15 mouse cellular contexts compared by ENCODE assay signal in genomic region chr4:66405086-66405485, GRCm38 (mm10). TPM values are rescaled to one million over a fixed set of nuclear protein-coding genes. Genes with fewer than 3 reads are reported as not detected.
DNase-seq lines count a peak whose midpoint lies in the region; ATAC-seq lines count a peak whose summit lies in the region.
"Had no signal": no experiment of that assay in that cellular context is flagged by ENCODE, and none has a peak within 500 bp of the region (broad histone marks: within the 10 kb centered on the region; RNA-seq: fewer than 3 reads in every experiment).

No protein-coding gene starts in this region.

- peaks cover 19% of the 10 kb centered on the region for H3K4me1 ChIP-seq in heart, embryonic 15.5 days (replicated peaks)
- H3K4me1 ChIP-seq in midbrain, embryonic 15.5 days = peaks cover 22% of the 10 kb centered on the region
- peaks cover 3% of the 10 kb centered on the region; the same call in 1 of the 2 replicates for H3K4me1 ChIP-seq in midbrain, embryonic 11.5 days (ENCODE audit: control insufficient read depth, insufficient read depth, low read length)
- H3K4me1 ChIP-seq in neural tube, embryonic 14.5 days (ENCODE audit: control insufficient read depth, insufficient read depth, low read length) = peaks cover 12% of the 10 kb centered on the region; the same call in 1 of the 2 replicates

- DNase-seq in heart, postnatal 4 days = no peak
- no peak for DNase-seq in midbrain, embryonic 11.5 days (ENCODE audit: low spot score, missing footprints)
- peak; percentile 31 to 57 for DNase-seq in cerebellum, postnatal 25 days
- no peak for DNase-seq in lung, postnatal 25 days (ENCODE audit: low spot score)
- no peak for DNase-seq in layer of hippocampus, postnatal 36 days
- DNase-seq: layer of hippocampus, adult 9-11 months; liver; lung, adult 2 months; thymus, postnatal 14 days had no signal

- peaks cover 49% of the 10 kb centered on the region for H3K27me3 ChIP-seq in heart, embryonic 15.5 days
- H3K27me3 ChIP-seq in midbrain, embryonic 15.5 days (replicated peaks) = no peaks in the 10 kb centered on the region
- H3K27me3 ChIP-seq in midbrain, embryonic 11.5 days (ENCODE audit: control insufficient read depth, insufficient read depth, low read length) = peaks cover 19% of the 10 kb centered on the region
- no peaks in the 10 kb centered on the region for H3K27me3 ChIP-seq in neural tube, embryonic 14.5 days (ENCODE audit: control insufficient read depth, insufficient read depth, low read length)

- no peak for ATAC-seq in heart, embryonic 15.5 days (replicated peaks; ENCODE audit: insufficient number of reproducible peaks, insufficient read depth, low FRiP score, low read depth)
- ATAC-seq in midbrain, embryonic 15.5 days (replicated peaks) = no peak
- ATAC-seq in midbrain, embryonic 11.5 days (ENCODE audit: low FRiP score) = no peak
- no peak for ATAC-seq in neural tube, embryonic 14.5 days (ENCODE audit: low read depth)

- peak overlapping the region; percentile 76; the same call in 1 of the 2 replicates for H3K4me3 ChIP-seq in heart, embryonic 15.5 days
- peak overlapping the region; percentile 63; the same call in 1 of the 2 replicates for H3K4me3 ChIP-seq in midbrain, embryonic 15.5 days
- no peak overlapping the region for H3K4me3 ChIP-seq in midbrain, embryonic 11.5 days (ENCODE audit: low read depth, low read length)
- H3K4me3 ChIP-seq in neural tube, embryonic 14.5 days (ENCODE audit: low read depth, low read length) = peak overlapping the region; percentile 76; the same call in 1 of the 2 replicates
- H3K4me3 ChIP-seq: myocyte had no signal

- no peaks in the 10 kb centered on the region for H3K9me3 ChIP-seq in heart, embryonic 15.5 days (replicated peaks)
- no peaks in the 10 kb centered on the region for H3K9me3 ChIP-seq in midbrain, embryonic 15.5 days
- no peaks in the 10 kb centered on the region for H3K9me3 ChIP-seq in midbrain, embryonic 11.5 days (ENCODE audit: control insufficient read depth, low read length)
- no peaks in the 10 kb centered on the region for H3K9me3 ChIP-seq in neural tube, embryonic 14.5 days (ENCODE audit: control insufficient read depth, low read length)
- H3K9me3 ChIP-seq: stomach, embryonic 15.5 days had no signal

- WGBS in heart, embryonic 15.5 days = 6% methylated on average over 1 of the region's 1 CpGs
- WGBS in midbrain, embryonic 15.5 days = 32% methylated on average over 1 of the region's 1 CpGs
- WGBS in midbrain, embryonic 11.5 days = 16% methylated on average over 1 of the region's 1 CpGs
- WGBS in neural tube, embryonic 14.5 days = 16% methylated on average over 1 of the region's 1 CpGs

- H3K36me3 ChIP-seq in heart, embryonic 15.5 days = no peaks in the 10 kb centered on the region
- no peaks in the 10 kb centered on the region for H3K36me3 ChIP-seq in midbrain, embryonic 15.5 days (replicated peaks)
- no peaks in the 10 kb centered on the region for H3K36me3 ChIP-seq in midbrain, embryonic 11.5 days (ENCODE audit: control insufficient read depth, insufficient read depth, low read length)
- no peaks in the 10 kb centered on the region for H3K36me3 ChIP-seq in neural tube, embryonic 14.5 days (ENCODE audit: control insufficient read depth, insufficient read depth, low read length)
- H3K36me3 ChIP-seq: stomach, embryonic 15.5 days had no signal

- H3K4me2 ChIP-seq in heart, embryonic 15.5 days = no peak overlapping the region
- peak overlapping the region; percentile 89; the same call in 1 of the 2 replicates for H3K4me2 ChIP-seq in midbrain, embryonic 15.5 days
- H3K4me2 ChIP-seq in midbrain, embryonic 11.5 days = no peak overlapping the region
- H3K4me2 ChIP-seq in neural tube, embryonic 14.5 days (ENCODE audit: low read depth, low read length) = no peak overlapping the region

- no peak overlapping the region for H3K9ac ChIP-seq in heart, embryonic 15.5 days
- no peak overlapping the region for H3K9ac ChIP-seq in midbrain, embryonic 15.5 days
- H3K9ac ChIP-seq in midbrain, embryonic 11.5 days (ENCODE audit: low read length) = no peak overlapping the region
- no peak overlapping the region for H3K9ac ChIP-seq in neural tube, embryonic 14.5 days (replicated peaks; ENCODE audit: low read depth, low read length)

- H3K27ac ChIP-seq in heart, embryonic 15.5 days = no peak overlapping the region
- H3K27ac ChIP-seq in midbrain, embryonic 15.5 days = no peak overlapping the region
- no peak overlapping the region for H3K27ac ChIP-seq in midbrain, embryonic 11.5 days (ENCODE audit: low read depth, low read length)
- H3K27ac ChIP-seq in neural tube, embryonic 14.5 days (ENCODE audit: low read depth, low read length) = no peak overlapping the region
- H3K27ac ChIP-seq: stomach, embryonic 15.5 days had no signal

RNA-seq across cellular contexts. Expression of gene Astn2, which starts 0.7 kb away (rescaled TPM):
- polyA plus RNA-seq in heart, embryonic 15.5 days (2015; fragmentation: Nextera tagmentation; extraction: Ambion mirVana) = 0.52 and 0.60 TPM in 2 replicates
- 1 to 10 TPM; 2.7 to 3.5 TPM for total RNA-seq in heart, postnatal 4 days (2021)
- polyA plus RNA-seq in midbrain, embryonic 15.5 days (2015; fragmentation: Nextera tagmentation; extraction: Ambion mirVana) = 3.8 and 4.0 TPM in 2 replicates
- 0.51 and 0.57 TPM in 2 replicates for polyA plus RNA-seq in midbrain, embryonic 11.5 days (2014; fragmentation: Nextera tagmentation; extraction: Ambion mirVana)
- 4.9 and 6.3 TPM in 2 replicates for polyA plus RNA-seq in neural tube, embryonic 14.5 days (2014; fragmentation: Nextera tagmentation; extraction: Ambion mirVana)
- 10 to 100 TPM; 21.8 to 22.3 TPM for total RNA-seq in layer of hippocampus, postnatal 36 days (2021)
- total RNA-seq: megakaryocyte progenitor cell, adult 5-6 weeks had no signal
- polyA plus RNA-seq: myocyte had no signal

Comparison
In these comparisons a context has a peak if more than half of its experiments do, and no peak if none do; other contexts are left out.
1. DNase-seq: peak in cerebellum, postnatal 25 days (2 of 2); none in heart, postnatal 4 days (single experiment), midbrain, embryonic 11.5 days (single experiment), lung, postnatal 25 days (single experiment) and layer of hippocampus, postnatal 36 days (0 of 2).